Mouse (Mus musculus): ENCODE data around the gene Dnajc16. TPM values are rescaled to one million over a fixed set of nuclear protein-coding genes. Genes with fewer than 3 reads are reported as not detected.

The Dnajc16 gene
- polyA plus RNA-seq, 1 experiment from 2014 or later = 6.2 TPM

- Histone ChIP-seq H3K4me3 (replicated peaks) (peak within 1 kb of the TSS; percentile 100), H3K4me2 (peak within 1 kb of the TSS; percentile 82), H3K36me3 (peaks cover 10% of the 10 kb centered on the region; the same call in 1 of the 2 replicates), H3K4me1 (peaks cover 27% of the 10 kb centered on the region), H3K9me3 (replicated peaks) (no peaks in the 10 kb centered on the region), H3K27ac (replicated peaks) (peak within 1 kb of the TSS; percentile 93), H3K27me3 (replicated peaks) (no peaks in the 10 kb centered on the region), H3K9ac (replicated peaks) (peak within 1 kb of the TSS; percentile 99)
- ATAC-seq (ENCODE audit: low FRiP score) = peak; percentile 89
- WGBS = under 1% methylated on average over 103 of the region's 105 CpGs
Measured at GRCm38 (mm10) chr4:141722731-141723672, 67.7 kb downstream of the Dnajc16 start, which contains the start of gene Ddi2. Gene Ddi2, minus strand, starts transcription at chr4:141723419.

GRCm38 (mm10) chr4:141721961-141722360 is 68.8 kb downstream of the Dnajc16 start:
- Histone ChIP-seq H3K27ac (replicated peaks) (no peak overlapping the region; the same call in 1 of the 2 replicates), H3K4me3 (replicated peaks) (peak overlapping the region; percentile 100), H3K9ac (replicated peaks) (0 out of 2 replicates have a peak overlapping the region, but pooled peaks have one; percentile 99), H3K4me2 (peak overlapping the region; percentile 82), H3K27me3 (replicated peaks) (no peaks in the 10 kb centered on the region), H3K9me3 (replicated peaks) (no peaks in the 10 kb centered on the region), H3K36me3 (peaks cover 10% of the 10 kb centered on the region; the same call in 1 of the 2 replicates), H3K4me1 (peaks cover 27% of the 10 kb centered on the region)
- no peak for ATAC-seq (ENCODE audit: low FRiP score)
- 78% methylated on average over 6 of the region's 6 CpGs for WGBS

GRCm38 (mm10) chr4:141720761-141721523 is 69.8 kb downstream of the Dnajc16 start:
- Histone ChIP-seq H3K4me3 (replicated peaks) (no peak overlapping the region), H3K4me1 (peaks cover 27% of the 10 kb centered on the region), H3K36me3 (peaks cover 10% of the 10 kb centered on the region; the same call in 1 of the 2 replicates), H3K27ac (replicated peaks) (0 out of 2 replicates have a peak overlapping the region, but pooled peaks have one; percentile 18), H3K27me3 (replicated peaks) (no peaks in the 10 kb centered on the region), H3K4me2 (peak overlapping the region; percentile 82), H3K9ac (replicated peaks) (no peak overlapping the region), H3K9me3 (replicated peaks) (no peaks in the 10 kb centered on the region)
- 87% methylated on average over 6 of the region's 6 CpGs for WGBS
- no peak for ATAC-seq (ENCODE audit: low FRiP score)

- H3K27ac ChIP-seq (replicated peaks) = no peak overlapping the region
- peaks cover 10% of the 10 kb centered on the region; the same call in 1 of the 2 replicates for H3K36me3 ChIP-seq
- no peak overlapping the region for H3K4me2 ChIP-seq
- H3K4me1 ChIP-seq = peaks cover 34% of the 10 kb centered on the region
- H3K9me3 ChIP-seq (replicated peaks) = no peaks in the 10 kb centered on the region
- no peak overlapping the region for H3K9ac ChIP-seq (replicated peaks)
- WGBS = 98% methylated on average over 1 of the region's 1 CpGs
- no peaks in the 10 kb centered on the region for H3K27me3 ChIP-seq (replicated peaks)
- no peak for ATAC-seq (ENCODE audit: low FRiP score)
- H3K4me3 ChIP-seq (replicated peaks) = no peak overlapping the region
Measured at GRCm38 (mm10) chr4:141719304-141719703, 71.4 kb downstream of the Dnajc16 start.

- WGBS = 87% methylated on average over 4 of the region's 4 CpGs
- Histone ChIP-seq H3K4me2 (no peak overlapping the region), H3K4me3 (replicated peaks) (no peak overlapping the region), H3K27ac (replicated peaks) (no peak overlapping the region), H3K4me1 (peaks cover 26% of the 10 kb centered on the region), H3K36me3 (peaks cover 17% of the 10 kb centered on the region), H3K9me3 (replicated peaks) (no peaks in the 10 kb centered on the region), H3K9ac (replicated peaks) (no peak overlapping the region), H3K27me3 (replicated peaks) (no peaks in the 10 kb centered on the region)
- ATAC-seq (ENCODE audit: low FRiP score) = no peak
Measured at GRCm38 (mm10) chr4:141717633-141718032, 73.1 kb downstream of the Dnajc16 start.

GRCm38 (mm10) chr4:141715027-141715426 is 75.7 kb downstream of the Dnajc16 start:
- H3K9ac ChIP-seq (replicated peaks) = no peak overlapping the region
- 57% methylated on average over 2 of the region's 2 CpGs for WGBS

GRCm38 (mm10) chr4:141713598-141714142 is 77.1 kb downstream of the Dnajc16 start:
- H3K27me3 ChIP-seq (replicated peaks) = no peaks in the 10 kb centered on the region
- 52% methylated on average over 5 of the region's 5 CpGs for WGBS
- ATAC-seq (ENCODE audit: low FRiP score) = no peak
- H3K9ac ChIP-seq (replicated peaks) = no peak overlapping the region
- H3K4me2 ChIP-seq = no peak overlapping the region
- no peaks in the 10 kb centered on the region for H3K9me3 ChIP-seq (replicated peaks)
- H3K27ac ChIP-seq (replicated peaks) = no peak overlapping the region
- H3K4me3 ChIP-seq (replicated peaks) = no peak overlapping the region
- 0 out of 2 replicates have a peak, but pooled peaks cover 7% of the 10 kb centered on the region for H3K4me1 ChIP-seq
- peaks cover 36% of the 10 kb centered on the region for H3K36me3 ChIP-seq

More at GRCm38 (mm10) chr4:141715027-141715426, 75.7 kb downstream of the Dnajc16 start:
- Histone ChIP-seq H3K9me3 (replicated peaks) (no peaks in the 10 kb centered on the region), H3K4me3 (replicated peaks) (no peak overlapping the region), H3K4me1 (0 out of 2 replicates have a peak, but pooled peaks cover 7% of the 10 kb centered on the region), H3K36me3 (peaks cover 28% of the 10 kb centered on the region), H3K27ac (replicated peaks) (no peak overlapping the region), H3K27me3 (replicated peaks) (no peaks in the 10 kb centered on the region), H3K4me2 (no peak overlapping the region)
- no peak for ATAC-seq (ENCODE audit: low FRiP score)

GRCm38 (mm10) chr4:141711250-141711649 is 79.5 kb downstream of the Dnajc16 start:
- no peak for ATAC-seq (ENCODE audit: low FRiP score)
- H3K36me3 ChIP-seq = peaks cover 60% of the 10 kb centered on the region
- WGBS = 100% methylated on average over 1 of the region's 1 CpGs

More at GRCm38 (mm10) chr4:141711250-141711649, 79.5 kb downstream of the Dnajc16 start:
- 0 out of 2 replicates have a peak, but pooled peaks cover 7% of the 10 kb centered on the region for H3K4me1 ChIP-seq
- H3K9me3 ChIP-seq (replicated peaks) = no peaks in the 10 kb centered on the region
- no peak overlapping the region for H3K9ac ChIP-seq (replicated peaks)
- no peak overlapping the region for H3K27ac ChIP-seq (replicated peaks)
- no peak overlapping the region for H3K4me2 ChIP-seq
- no peak overlapping the region for H3K4me3 ChIP-seq (replicated peaks)
- H3K27me3 ChIP-seq (replicated peaks) = no peaks in the 10 kb centered on the region

Other genes starting within 250 kb of the Dnajc16 start
- gene Fblim1, start 184.8 kb downstream of the Dnajc16 start, polyA plus RNA-seq (2015; fragmentation: Nextera tagmentation; extraction: Ambion mirVana) = 31.0 and 32.2 TPM in 2 replicates
- 0.18 and 0.88 TPM in 2 replicates for gene Tmem82, start 172.3 kb downstream of the Dnajc16 start, polyA plus RNA-seq (2015; fragmentation: Nextera tagmentation; extraction: Ambion mirVana)
- 0.10 and 0.28 TPM in 2 replicates for gene Slc25a34, start 167.1 kb downstream of the Dnajc16 start, polyA plus RNA-seq (2015; fragmentation: Nextera tagmentation; extraction: Ambion mirVana)
- gene Plekhm2, start 126.0 kb downstream of the Dnajc16 start, polyA plus RNA-seq (2015; fragmentation: Nextera tagmentation; extraction: Ambion mirVana) = 6.8 and 8.1 TPM in 2 replicates
- gene Rsc1a1, start 105.3 kb downstream of the Dnajc16 start, polyA plus RNA-seq (2015; fragmentation: Nextera tagmentation; extraction: Ambion mirVana) = 0.22 TPM in 1 of 2 replicates, not detected in the other
- gene Ddi2, start 67.5 kb downstream of the Dnajc16 start, polyA plus RNA-seq (2015; fragmentation: Nextera tagmentation; extraction: Ambion mirVana) = 11.9 and 14.9 TPM in 2 replicates
- gene Agmat, start 44.3 kb downstream of the Dnajc16 start, polyA plus RNA-seq (2015; fragmentation: Nextera tagmentation; extraction: Ambion mirVana) = 0.72 TPM in 1 of 2 replicates, not detected in the other
- gene Casp9, start 2.7 kb upstream of the Dnajc16 start, polyA plus RNA-seq (2015; fragmentation: Nextera tagmentation; extraction: Ambion mirVana) = 19.2 and 20.1 TPM in 2 replicates
- gene Cela2a, start 35.2 kb upstream of the Dnajc16 start, polyA plus RNA-seq (2015; fragmentation: Nextera tagmentation; extraction: Ambion mirVana) = 1.3 TPM in 1 of 2 replicates, not detected in the other
- not detected in 2 replicates for gene Ctrc, start 55.4 kb upstream of the Dnajc16 start, polyA plus RNA-seq (2015; fragmentation: Nextera tagmentation; extraction: Ambion mirVana)
- 75.6 and 85.4 TPM in 2 replicates for gene Efhd2, start 84.0 kb upstream of the Dnajc16 start, polyA plus RNA-seq (2015; fragmentation: Nextera tagmentation; extraction: Ambion mirVana)
- 4.5 and 4.8 TPM in 2 replicates for gene Fhad1, start 224.2 kb upstream of the Dnajc16 start, polyA plus RNA-seq (2015; fragmentation: Nextera tagmentation; extraction: Ambion mirVana)

Data from neural tube, embryonic 15.5 days (tissue).